Mouse (Mus musculus): ENCODE measurements around the gene Ccdc120.

Ccdc120 gene

GRCm38 (mm10) chrX:7692862-7693261 lies 57.8 kb downstream of the Ccdc120 start:
- peak; percentile 83 for DNase-seq (ENCODE audit: low read depth)

GRCm38 (mm10) chrX:7690486-7690885 lies 60.2 kb downstream of the Ccdc120 start:
- DNase-seq (ENCODE audit: low read depth), result no peak

GRCm38 (mm10) chrX:7688321-7688720 lies 62.4 kb downstream of the Ccdc120 start:
- no peak for DNase-seq (ENCODE audit: low read depth)
